Mouse (Mus musculus): Measurements from ENCODE around the gene Abhd17a.
"Not testable (repeated sequence)": the region's sequence is repeated elsewhere in the genome, so short reads cannot be mapped to it uniquely, and the experiment has no call there.

Abhd17a gene

DNA sequence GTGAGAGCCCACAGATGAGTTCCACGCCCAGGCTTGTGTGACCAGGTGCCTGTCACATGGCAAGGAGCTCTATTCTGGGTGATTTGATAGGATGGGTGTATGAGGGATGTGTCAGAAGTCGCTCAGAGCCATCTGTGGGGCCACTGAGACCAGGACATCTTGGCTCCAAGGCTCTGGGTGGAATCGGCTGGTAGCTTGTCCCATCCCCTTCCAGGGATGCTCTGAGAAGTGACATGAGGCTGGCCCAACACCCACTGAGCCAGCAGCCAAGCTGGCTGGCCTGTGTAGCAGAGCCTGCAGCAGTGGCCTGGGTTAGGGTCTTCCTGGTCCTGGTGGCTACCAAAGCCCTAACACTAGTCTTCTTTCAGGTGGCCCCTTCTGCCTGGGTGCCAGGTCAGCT is 18.3 kb upstream of the Abhd17a start:
- DNase-seq = no peak

DNA sequence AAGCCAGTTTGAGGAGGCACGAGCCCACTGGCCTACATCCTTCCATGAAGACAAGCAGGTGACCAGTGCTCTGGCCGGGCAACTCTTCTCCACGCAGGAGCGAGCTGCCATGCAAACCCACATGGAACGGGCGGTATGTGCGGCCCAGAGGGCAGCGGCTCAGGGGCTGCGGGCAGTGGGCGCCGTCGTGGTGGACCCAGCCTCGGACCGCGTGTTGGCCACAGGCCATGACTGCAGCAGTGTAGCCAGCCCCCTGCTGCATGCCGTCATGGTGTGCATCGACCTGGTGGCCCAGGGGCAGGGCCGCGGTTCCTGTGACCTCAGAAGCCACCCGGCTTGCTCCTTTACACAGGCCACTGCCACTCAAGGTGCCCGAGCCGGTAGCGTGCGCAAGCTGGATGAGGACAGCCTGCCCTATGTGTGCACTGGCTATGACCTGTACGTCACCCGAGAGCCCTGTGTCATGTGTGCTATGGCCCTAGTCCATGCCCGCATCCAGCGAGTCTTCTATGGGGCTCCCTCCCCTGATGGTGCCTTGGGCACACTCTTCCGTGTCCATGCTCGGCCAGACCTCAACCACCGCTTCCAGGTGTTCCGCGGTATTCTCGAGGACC is 16.7 kb upstream of the Abhd17a start:
- no peak for DNase-seq

DNA sequence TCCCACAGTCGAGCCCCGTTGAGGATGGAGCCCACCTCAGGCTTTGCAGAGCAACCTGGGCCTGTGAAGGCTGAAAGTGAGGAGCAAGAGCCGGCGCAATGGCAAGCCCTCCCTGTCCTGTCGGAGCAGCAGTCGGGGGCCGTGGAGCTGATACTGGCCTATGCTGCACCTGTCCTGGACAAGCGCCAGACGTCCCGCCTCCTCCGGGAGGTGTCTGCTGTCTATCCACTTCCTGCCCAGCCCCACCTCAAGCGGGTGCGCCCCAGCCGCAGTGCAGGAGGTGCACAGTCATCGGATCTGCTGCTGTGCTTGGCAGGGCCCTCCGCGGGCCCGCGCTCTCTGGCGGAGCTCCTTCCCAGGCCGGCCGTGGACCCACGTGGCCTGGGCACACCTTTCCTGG is 16.2 kb upstream of the Abhd17a start:
- DNase-seq = peak in 1 of 2 experiments; percentile 68

DNA sequence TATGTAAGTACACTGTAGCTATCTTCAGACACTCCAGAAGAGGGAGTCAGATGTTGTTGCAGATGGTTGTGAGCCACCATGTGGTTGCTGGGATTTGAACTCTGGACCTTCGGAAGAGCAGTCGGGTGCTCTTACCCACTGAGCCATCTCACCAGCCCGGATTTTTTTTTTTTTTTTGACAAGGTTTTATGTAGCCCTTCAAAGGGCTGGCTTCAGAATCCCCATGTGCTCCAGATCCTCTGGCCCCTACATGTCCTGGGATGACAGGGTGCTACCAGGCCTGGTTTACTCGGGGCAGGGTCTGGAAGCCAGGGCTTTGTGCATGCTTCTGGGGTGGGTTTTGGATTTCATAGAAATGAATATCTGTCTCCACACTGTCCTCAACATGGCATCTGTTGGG is 15.6 kb upstream of the Abhd17a start, which contains the start of gene Gm49322:
Gene Gm49322, plus strand, starts transcription at position 301 of the 400 bp plus-strand sequence.
- DNase-seq = not testable (repeated sequence)

DNA sequence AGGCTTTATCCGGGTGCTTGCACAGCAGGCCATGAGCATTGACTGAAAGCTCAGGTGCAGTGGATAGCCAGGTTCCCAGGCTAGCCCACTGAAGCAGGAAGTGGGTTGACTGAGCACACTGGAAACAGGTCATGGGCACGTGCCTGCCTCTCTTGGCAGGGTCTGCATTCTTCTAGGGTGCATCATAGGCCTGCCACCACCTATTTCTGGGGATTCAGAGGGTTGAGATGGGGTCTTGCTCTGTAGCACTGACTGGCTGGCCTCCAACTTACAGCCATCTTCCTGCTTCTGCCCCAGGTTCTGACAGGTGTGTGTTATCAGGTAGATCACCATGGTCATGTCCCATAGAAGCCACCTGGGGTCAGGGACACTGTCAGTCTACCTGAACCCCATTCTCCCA is 14.8 kb upstream of the Abhd17a start:
- DNase-seq = no peak

DNA sequence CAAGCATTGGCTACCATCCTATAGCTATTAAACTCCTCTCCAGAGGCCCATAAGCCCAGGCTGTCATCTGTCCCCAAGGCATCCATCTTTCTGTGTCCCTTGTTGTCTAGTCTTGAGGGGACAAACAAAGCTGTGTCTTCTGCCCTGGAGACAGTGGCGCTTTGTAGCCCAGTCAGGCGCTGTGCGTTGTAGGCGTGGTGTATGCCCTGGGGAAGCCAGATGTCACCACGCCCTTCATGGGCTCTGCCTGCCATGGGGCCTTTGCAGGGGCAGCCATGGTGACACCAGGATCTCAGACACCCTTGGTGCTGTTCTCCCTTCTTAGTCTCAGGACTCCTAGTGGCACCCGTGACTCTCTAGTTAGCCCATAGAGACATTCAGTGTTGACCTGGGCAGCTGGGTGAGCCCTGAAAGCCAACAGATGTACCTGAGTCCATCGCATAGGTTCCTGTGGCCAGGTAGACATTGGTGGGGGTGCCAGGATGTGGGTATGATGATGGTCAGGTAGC is 13.9 kb upstream of the Abhd17a start:
- no peak for DNase-seq

DNA sequence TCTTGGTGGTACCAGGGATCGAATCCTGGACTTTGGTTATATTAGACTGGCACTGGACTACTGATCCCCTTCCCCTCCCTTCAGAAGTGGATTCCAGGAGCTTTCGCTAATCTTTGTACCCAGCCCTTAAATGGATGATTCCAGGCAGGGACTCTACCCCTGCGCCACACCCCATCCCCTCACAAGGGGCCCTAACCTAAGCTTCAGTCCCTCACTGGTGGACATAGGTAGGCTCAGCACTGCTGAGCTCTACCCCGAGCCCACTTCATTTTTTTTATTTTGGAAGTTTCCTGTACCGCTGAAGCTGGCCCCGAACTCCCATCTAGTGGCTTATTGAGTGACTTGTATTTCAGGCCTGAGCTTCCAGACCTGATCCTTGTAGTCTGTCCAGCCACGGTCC is 13.2 kb upstream of the Abhd17a start:
- no peak for DNase-seq

DNA sequence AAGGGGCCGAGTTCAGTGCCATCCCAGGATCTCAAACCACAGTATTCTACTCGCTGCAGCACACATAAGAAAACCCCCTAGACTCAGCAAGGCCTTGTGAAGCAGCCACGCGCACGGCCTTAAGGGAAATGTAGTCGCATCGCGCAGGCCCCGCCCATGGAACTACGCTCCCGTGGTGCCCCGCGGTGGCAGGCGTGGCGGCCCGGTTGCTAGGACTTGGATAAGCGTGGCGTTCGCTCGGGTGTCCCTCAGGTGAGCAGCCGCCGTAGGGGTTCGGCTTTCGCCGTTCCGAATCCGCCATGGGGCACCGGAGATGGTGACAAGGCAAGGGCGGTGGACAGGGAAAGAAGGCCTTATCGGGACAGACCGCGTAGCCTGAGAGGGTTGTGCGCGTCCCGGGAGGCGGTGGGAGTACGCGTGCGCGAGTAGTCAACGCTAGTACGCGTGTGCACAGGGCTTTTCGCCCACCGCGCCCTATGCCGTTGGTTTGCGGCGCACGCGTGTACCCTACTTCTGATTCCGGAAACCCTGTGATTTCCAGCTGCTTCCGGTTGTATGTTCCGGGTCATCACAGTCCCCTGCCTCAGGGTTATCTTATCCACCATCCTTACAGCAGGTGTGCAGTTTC is 12.7 kb upstream of the Abhd17a start, which contains the start of the genes Scamp4 and Adat3:
Gene Scamp4, plus strand, starts transcription at position 175 of the 628 bp plus-strand sequence.
Gene Adat3, plus strand, starts transcription at position 183 of the 628 bp plus-strand sequence.
- peak; percentile 92 to 94 for DNase-seq

DNA sequence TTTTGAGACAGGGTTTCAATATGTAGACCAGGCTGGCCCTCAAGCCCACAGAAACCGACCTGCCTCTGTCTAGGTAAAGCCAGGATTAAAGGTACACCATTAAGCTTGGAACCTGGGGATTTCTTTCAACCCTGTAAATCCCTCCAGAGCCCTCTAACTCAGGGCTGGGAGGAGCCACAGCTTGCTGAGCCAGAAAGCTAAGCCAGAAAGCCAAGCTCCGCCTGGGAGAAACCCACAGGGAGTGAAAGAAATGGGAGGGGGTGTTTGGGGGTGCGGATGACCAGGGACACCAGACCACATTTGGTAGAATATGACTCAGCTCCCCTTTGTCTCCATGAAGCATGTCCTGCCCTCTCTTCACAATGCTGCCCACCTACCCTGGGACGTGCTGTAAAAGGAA is 6.2 kb upstream of the Abhd17a start:
- DNase-seq = no peak

DNA sequence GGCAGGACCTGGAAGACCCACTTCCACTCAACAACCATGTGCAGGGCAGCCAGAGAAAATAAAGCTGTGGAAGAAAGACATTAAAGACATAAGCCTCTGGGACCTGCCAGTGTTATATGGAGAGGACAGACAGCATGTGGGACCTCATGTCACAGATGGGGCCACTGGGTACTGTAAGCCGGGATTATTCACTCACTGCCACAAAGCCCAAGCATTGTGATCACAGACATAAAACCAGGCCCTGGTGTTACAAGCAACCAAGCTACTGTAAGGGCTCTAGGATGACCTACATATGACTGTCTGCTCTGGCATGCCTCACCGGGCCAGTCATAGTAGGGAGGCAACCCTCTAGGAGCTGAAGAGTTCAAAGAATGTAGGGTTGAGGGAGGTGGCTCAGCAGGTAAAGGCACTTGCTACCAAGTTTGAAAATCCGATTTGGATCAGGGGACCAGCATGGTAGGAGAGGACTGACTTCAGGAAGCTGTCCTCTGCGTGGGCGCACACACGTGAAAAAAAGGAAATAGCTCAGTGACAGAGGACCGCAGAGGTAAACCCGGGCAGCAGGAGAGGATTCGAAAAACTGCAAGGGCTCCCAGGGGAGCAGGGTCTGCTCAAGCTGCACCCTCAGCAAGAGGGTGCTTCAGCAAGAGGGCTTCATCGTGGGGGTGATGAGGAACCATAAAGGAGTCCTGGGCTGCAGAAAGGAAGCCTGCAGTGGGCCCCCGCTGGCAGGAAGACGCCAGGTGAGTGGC is 838 bp downstream of the Abhd17a start:
- no peak for DNase-seq

DNA sequence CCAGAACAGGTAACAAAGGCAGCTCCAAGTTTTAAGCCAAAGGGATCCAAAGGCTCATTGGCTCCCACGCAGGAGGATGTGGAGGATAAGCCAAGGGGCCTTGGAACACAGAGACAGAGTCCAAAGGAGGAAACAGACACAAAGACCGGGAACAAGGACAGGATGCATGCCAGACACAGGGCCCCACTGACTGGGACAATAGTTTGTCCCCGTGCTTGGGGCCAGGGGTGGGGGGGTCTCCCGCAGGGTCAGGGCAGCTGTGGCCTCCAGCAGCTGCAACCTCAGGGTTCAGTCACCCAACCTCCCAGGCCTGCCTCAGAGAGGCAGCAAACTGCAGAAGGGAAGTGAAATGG is 2.9 kb downstream of the Abhd17a start:
- no peak for DNase-seq

DNA sequence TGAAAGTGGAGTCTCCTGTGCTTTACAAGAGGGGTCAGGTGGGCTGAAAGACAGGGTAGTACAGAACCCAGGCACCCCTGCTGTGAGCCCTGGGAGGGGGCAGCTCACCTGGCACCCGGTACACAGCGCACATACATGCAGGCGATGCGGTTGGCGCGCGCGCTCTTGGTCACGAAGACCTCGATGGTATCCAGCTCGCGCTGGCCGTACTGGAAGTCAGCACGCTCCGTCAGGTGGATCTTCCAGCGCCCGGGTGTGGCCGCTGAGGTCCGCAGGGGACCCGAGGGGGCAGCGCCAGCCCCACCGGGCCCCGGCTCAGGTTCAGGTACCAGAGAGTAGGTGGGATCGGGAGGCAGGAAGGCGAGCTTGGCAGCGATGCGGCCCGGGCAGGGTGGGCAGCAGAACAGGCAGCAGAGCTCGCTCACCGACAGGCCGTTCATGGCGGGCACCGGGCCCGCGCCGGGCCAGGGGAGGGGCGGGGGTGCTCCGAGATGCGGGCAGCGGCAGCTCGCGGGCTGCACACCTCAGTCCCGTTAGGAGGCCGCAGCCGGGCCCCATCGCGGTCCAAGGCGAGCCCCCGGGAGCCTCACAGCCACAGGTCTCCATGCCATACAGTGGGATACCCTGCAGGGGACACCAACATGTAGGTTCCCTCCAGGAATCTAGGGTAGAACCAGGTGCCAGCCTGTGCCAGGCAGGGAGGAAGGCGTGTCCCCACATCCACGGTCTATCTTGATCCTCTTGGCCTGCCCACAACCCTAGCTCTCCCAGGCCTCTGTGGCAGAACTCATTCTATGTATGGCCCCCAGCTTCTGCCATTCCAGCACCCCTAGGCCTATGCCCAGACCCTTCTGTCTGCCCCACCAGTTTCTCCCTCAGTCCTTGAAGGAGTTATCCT is 3.5 kb downstream of the Abhd17a start:
- DNase-seq = no peak

DNA sequence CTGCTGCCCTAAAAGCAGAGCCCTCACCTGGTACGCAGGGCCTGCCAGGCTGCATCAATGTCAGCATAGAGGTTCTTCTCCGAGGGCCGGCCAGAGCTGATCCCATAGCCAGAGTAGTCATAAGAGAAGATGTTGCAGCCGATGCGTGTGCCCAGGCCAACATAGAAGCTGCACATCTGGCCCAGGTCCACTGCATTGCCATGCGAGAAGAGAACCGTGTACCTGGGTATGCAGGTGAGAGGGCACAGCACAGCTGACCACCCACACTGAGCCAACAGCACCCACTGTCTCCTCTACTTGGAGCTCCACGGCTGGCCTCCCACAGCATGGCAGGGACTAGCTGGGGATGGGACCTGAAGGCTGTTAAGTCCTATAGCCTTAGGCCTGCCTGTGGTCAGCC is 4.6 kb downstream of the Abhd17a start:
- no peak for DNase-seq

DNA sequence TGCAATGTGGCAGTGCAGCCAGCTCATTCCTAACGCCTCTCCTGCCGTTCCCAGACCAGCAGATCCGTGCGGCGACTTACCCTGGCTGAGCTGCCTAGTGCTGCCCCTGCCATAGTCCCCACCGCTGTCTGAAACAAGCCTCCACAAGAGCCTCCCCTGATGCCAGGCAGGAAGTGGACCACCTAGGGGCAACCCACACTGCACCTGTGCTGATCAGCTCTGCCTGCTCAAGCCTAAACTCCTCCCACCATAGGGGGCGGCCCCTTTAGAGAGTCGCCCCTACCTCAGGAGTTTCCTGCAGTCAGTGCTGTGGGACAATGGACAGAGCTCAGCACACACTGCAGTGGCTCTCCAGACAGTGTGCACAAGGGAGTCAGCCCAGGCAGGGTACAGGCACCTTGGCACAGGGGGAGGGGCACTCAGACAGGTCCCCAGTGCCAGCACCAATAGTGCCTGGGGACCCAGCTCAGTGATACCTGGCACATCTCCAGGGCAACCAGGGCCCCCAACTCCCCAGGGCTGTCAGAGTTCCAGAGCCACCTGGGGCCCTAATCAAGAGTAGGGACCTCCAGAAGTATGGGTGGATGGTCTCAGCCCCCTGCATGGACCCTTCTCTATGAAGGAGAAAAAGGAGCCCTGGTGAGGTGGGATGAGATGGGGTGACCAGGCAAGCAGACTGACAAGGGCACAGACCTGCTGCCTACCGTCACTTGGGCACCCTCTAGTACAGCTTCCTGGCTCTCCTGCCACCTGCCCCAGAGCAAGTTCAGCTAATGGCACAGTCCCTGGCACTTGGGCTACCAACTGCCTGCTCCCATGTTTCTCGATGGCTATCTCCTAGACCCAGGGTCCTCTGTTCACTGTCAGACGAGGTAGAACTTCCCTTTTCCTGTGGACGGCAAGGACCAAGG is 5.2 kb downstream of the Abhd17a start:
- peak in 1 of 2 experiments; percentile 64 for DNase-seq

DNA sequence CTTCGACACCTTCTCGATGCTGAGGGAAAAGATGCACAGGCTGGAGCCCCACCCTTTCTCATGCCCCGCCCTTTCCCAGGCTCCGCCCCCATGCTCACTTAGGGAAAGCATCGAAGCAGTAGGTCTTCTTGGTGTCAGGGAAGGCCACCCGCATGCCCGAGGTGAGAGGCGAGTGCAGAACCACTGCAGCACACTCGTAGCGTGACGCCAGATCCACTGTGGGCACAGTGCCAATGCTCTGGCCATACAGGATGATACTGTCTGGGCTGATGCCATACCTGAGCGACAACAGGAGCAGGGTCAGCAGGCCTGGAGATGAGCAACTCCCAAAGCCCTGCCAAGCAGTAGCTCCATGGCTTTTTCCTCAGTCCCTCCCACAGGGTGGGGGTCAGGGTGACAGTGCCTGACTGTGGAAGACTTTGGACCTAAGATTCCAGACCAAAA is 6.1 kb downstream of the Abhd17a start:
- no peak for DNase-seq

DNA sequence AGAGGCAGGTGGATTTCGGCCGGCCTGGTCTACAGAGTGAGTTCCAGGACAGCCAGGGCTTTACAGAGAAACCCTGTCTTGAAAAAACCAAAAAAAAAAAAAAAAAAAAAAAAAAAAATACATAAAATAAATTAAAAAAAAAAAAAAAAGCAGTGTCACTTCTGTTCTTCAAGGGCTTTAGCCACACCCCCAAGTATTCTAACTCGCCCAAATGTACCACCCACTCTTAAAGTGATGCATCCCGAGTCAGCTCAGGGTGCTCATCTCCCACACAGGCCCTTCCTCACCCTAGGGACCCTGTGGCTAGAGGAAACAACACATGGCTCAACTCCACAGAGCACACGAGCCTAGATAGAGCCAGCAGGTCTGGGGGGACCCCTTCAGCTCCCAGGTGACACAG is 7.1 kb downstream of the Abhd17a start:
- DNase-seq = no peak

DNA sequence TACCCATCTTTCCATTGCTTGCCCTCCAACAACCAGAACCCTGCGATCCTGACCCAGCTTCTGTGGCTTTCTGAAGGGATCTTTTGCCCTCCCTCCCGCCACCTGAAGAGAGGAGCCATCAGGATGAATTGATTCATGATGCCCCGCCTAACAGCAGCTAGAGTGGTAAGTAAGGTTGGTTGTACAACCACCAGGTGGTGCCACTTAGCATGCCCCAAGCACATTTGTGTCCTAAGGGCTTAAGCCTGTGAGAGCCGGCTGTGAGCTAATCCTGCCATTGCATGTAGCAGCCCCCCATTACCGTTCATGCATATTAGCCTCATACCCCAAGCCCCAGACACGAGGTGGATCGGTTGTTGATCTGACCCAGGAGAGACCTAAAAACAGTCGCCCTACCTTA is 11.2 kb downstream of the Abhd17a start:
- peak in 1 of 2 experiments; percentile 74 for DNase-seq

DNA sequence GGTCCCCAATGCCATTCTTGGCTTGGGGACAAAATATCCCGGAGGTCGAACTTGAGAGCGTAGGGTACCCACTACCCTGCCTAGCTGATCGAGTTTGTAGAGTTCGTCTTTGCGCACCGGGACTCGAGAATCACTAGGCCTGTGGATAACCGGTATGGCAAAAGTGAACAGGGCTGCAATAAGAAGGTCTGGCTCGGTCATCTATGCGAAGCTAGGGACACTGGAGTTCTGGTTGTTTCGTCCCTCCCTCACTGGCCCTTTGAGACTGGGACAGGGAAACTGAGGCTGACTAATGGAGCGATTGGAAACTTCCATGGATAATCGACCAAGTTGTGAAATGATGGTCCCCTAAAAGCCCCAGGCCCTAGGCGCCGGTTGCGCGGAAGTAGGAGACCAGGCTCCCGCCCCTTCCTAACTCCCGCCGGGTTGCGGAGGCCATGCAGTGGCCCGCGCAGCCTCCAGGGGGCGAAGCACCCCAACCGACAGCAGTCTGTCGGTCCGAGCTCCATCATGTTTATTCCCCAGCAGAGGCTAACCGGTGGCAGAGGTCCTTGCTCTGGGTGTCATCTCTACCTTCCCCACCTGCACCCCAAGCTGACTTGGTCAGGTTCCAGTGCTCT is 11.9 kb downstream of the Abhd17a start:
- DNase-seq = peak; percentile 78 to 82

DNA sequence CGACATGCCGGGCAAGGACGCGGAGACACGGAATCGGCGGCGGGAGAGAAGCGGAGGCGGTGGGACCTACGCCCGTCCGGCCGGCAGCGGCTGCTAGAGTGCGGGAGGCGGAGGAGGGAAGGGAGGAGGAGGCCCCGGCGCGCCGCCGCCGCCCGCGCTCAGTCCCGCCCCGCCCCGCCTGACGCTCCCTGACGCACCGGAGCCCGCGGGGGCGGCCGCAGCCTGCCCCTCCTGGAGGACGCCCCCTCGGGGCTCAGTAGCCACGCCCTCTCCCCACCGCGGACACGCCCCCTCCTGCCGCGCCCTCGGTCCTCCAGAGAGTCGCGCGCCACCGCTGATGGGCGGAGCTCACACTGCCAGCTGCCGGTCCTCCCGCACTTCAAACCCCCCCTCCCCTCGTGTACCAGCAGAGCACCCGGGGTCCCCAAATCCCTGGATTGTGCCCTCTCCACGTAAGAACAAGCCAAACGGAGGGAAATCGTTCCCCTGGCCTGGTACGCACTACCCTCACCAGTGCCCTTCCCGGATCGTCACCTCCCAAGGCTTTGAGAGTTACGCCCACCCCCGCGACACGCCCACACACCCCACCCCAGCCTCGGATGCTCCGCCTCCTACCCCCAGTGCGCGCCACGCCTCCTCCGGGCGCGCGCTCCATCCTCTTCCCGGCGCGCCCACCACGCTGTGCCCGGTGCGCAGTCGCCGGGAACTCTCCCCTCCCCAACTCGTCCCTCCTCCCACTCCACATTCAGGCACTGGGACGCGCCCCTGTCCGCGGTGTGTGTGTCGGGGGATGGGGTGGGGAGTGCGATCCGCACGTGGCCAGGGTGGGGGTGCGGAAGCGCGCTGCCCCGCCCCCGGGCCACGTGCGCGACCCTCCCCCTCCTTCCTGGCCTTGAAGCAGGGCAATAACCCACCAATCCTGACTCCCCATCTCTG is 12.7 kb downstream of the Abhd17a start, which contains the start of gene Klf16:
Gene Klf16, minus strand, starts transcription at position 127 of the 936 bp plus-strand sequence.
- DNase-seq = peak; percentile 97 to 98
